Mouse (Mus musculus) adrenal gland, postnatal 14 days (tissue): ENCODE results near the gene Vmp1. TPM values are rescaled to one million over a fixed set of nuclear protein-coding genes. Genes with fewer than 3 reads are reported as not detected.

ENCODE experiments used
- DNase-seq: peaks from one replicate; pipeline ENCODE4 v3.0.0; 2021; ENCODE audit warnings: mixed read lengths
- total RNA-seq: library from RNA; stranded (reverse); gene quantifications from 2 replicates; pipeline ENCODE4 v1.2.3, GENCODE M21; 2021

The Vmp1 gene
- total RNA-seq, 1 experiment from 2014 or later: 119 TPM

DNA sequence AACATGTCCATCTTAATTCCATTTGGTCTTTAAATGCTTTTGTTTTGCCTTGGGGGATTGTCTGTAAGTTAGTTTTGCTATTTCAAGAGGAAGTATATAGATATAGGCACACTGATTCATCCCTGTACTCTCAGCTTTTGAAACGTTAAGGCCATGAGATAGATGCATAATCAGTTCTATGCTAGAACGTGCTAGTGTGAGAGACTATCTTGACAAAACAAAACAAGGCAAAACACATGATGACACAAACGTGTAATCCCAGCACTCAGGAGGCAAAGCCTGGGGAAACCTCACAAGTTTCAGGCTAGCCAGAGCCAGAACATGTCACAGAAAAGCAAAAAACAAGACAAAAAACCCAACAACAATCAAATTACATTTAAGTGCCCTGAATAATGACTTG lies 10.9 kb downstream of the Vmp1 start:
- DNase-seq: no peak

DNA sequence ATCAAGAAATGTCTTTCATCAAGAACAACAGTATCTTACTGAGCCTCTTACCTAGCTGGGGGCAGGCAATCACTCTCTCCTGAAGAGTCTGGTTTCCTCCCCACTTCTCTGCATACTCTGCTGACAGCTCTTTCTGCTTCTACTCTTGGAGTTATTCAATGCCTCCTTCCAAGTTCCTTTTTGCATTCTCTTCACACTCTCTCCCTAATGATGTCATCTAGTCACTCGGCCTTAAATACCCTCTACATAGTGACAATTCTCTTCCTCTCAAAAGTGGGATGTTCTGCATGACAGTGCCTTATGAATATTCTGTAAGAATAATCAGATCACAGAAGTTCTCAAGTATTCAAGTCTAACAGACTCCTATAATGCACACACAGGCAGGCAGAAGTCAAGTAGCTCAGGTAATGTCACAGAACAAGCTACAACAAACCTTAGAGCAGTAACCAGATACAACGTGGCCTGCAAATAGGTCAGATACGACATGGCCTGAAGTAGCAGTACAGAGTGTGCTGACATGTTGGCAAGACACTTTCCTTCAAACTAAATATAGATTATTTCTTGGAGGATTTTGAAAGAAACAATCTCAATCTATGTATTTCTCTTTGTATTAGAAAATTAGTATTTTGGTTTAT lies 12.5 kb downstream of the Vmp1 start:
- no peak for DNase-seq

DNA sequence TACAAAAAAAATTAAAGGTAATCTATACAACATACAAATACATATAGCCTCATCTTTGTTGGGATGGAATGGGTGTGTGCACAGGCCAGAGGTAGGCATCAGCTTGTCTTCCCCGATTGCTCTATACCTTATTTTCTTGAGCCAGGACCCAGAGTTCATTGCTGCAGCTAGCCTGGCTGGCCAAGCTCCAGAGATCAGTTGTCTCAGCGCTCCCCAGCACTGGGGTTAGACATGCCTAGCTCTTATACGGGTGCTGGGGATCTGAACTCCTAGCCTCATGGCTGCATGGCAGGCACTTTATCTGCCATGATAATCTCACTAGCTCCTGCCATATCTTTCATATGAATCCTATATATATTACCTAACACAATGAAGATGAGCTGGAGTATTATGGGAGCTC lies 15.5 kb downstream of the Vmp1 start:
- DNase-seq: no peak

DNA sequence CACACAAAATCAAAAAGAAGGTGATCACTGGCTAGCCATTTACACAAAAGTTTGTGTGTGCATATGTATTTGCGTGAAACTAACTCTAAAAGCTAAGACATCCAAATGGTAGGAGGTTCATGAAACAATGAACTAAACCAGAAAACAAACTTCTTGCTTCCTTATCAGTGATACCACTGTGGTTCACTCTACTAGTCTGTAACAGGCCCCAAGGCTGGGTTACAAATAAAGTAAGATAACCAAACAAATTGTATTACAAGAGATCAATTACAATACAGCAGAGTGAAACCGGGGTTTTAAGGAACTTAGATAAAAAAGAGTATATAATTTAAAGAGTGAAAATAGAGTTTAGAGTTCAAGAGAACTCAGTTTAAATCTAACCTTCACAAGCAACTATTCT lies 16.1 kb downstream of the Vmp1 start:
- DNase-seq: no peak

DNA sequence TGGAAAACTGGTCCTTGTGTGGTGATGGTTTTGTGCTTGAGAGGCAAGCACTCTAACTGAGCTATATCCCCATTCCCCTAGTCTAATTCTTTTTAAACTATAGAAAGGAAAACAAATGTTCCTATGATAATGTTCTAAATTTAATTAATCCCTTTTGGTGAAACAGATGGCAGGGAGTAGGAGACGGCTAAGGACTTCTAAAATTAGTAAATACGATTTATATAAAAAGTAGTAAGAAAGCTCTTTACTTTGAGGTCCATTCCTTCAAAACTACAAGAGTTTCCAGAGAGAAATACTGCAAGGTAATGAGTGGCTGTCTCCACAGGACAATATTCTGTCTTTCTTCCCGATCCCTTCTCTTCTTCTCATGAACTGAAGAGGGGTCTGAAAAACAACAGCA lies 19.2 kb downstream of the Vmp1 start:
- DNase-seq: no peak

DNA sequence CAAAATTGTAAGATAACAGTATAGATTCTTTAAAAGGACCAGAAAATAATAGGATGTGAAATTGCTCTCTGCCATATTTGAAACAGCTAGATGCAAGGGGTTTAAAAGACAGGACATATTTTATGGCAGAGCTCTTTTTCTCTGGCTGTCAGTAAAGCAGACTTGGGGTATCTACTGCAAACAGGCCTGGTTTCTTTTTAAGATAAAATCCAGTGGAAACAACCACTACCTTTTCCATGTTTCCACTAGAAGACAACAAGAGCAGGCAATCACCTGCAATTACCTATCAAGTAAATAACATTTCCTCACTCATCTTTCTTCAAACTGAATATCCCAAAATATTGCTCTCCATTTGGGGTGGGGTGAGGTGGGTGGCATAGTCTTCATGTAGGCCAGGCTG lies 19.7 kb downstream of the Vmp1 start:
- no peak for DNase-seq

DNA sequence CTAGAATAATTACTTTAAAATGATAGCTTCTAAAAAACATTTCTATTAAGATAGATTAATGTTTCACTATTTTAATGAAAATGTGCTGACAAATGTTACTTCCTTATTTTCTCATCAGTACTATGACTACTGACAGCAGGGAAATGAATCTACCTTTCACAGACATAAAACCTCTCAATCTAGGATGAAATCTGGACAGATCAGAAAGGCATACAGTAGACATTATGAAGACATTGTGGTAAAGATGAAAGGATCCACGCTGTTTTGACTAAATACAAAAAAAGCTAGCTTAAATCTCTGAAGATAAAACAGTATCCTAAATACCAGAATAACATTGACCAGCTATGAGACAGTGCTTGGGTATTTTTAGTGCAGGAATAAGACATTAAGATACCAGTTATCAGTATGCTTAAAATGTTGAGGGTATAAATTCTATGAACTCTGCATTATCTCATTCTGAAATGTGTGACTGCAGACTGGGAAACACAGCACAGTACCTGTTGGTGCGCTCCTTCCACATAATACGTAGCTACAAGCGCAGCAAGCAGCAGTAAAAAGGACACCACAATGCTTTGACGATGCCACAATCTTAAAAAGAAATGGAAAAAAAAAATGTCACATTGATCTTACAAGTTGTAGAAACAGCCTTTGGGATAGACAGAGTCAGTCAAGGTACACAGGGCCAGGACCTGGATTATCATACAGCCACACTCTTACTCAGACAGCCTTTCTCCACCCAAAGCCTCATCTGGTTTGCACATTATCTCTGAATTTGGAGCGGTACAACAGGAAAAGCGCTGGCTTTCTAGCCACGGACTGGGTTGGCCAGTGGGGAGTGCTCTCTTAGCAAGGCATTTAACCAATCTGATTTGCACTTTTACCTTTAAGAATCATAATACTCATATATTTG lies 20.4 kb downstream of the Vmp1 start:
- DNase-seq: no peak

DNA sequence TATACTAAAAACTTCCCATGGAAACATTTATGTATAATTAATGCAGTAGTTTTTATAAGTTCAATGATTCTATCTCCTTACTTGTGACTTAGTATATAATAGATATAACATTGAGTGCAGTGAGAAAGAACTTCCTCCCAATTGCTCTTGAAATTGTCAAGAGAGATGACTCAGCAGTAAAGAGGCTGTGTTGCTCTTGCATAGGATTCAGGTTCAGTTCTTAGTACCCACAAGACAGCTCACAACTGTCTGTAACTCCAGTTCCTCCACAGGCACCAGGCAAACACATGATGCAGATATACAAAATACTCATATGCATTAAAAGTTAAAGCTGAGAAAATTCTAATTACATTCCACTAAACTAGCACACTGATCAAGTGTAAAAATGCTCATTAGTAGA lies 25.8 kb downstream of the Vmp1 start:
- DNase-seq: no peak

DNA sequence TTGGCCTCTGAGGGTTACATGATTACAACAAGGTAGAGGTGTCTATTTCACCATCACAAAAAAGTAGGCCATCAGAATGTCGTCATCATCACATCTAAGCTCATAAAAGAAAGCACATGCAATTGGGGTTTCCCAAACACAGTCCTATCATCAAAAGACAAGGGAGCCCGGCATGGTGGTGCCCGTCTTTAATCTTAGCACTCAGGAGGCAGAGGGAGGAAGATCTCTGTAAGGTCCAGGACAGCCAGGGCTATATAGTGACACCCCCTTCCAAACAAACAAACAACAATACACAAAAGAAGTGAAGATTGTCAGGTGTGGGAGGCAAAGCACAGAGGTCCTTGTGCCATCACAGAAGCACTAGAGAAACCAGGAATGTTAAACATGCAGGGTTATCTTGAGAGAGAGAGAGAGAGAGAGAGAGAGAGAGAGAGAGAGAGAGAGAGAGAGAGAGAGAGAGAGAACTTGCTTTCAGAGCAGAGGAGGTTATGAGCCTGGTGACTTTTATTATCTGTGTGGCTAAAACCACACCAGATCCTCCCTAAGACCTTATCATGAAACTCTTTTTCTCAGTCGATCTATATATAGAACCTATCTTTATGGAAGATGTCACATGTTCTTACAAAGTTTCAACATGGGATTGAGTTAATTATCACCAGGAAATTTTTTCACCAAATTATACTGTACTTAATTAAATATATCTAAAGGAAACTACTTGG lies 26.6 kb downstream of the Vmp1 start:
- DNase-seq: no peak

DNA sequence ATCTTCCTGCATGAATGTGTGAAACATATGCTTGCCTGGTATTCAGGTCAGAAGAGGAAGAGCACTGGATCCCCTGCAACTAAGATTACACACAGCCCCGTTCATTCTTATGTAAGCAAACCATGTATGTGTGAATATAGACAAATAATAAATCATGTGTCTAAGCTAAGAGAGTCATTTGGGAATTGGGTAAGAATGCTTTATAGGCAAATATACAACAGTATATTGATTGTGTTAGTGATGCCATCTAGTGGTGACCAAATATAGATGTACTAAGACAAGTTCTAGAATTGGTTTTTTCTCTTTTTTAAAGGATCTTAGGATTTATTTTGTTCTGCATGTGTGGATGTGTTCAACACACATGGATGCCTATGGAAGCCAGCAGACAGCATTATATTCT lies 28.0 kb downstream of the Vmp1 start:
- DNase-seq: no peak

DNA sequence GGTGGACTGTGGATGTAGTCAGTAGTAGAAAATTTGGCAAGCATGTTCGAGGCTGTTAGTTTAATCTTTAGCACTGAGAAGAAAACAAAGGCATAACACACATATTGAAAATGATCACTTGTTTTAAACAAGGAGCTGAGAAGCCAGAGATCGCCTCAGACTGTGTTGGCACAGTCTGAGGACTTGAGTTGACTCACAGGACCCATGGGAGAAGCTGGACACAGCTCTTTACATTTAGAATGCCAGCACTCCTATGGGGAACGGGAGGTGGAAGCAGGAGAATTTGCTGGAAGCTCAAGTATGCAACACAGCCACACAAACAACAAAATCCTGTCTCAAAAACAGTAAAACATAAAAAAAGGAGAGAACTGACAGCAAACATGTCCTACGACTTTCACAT lies 29.5 kb downstream of the Vmp1 start:
- no peak for DNase-seq

DNA sequence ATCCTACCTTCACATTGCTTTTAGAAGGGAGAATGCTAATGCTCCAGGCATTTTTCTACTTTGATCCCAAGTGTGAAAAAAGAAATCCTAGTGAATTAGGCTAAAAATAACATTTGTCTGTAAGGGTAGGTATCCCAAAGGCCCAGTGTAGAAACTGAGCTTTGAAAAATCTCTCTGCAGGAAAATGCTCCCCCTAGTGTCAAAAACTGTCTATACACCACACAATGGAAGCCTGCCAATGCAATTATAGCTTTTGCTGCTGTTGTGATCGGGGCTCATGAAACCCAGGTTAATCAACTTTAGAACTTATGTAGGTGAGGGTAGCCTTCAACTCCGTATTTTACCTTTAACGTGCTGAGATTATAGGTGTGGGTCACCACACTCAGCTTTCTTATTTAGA lies 30.2 kb downstream of the Vmp1 start:
- DNase-seq: peak; percentile 61

DNA sequence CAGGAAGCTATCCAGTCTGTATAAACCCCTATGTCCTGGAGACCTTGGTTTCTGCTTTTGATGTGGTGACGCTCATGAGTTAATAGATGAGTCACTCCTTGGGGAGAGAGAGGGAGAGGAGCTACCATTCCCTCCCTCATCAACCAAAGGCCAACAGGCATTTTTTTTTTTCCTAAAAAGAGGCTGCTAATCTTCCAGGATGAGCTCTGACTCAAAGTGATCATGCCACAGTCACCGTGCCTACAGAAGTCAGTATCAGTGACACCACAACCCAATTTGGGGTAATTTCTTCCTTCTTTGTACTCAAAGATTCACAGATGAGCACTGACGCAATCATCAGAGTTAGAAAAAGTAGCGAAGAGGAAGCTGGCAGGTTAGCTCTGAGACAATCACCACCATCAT lies 31.1 kb downstream of the Vmp1 start:
- DNase-seq: peak; percentile 31

DNA sequence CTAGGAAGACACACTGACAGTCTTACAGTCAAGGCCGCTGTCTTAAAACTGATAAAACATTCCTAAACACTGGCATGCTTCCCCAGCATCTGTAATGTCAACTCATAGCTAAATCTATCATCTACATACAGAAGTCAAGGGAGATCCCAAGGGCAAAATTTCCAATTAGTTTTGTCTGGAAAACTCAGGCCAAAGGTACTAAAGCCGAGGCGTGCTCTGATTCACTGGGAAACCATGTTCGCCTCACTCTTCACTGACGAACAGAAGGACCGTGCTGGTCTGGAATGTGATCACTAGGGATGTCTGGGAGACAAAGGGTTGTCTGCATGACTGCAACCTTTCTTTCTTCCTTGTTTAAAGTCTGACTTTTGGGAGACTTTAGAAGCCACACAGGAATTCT lies 33.0 kb downstream of the Vmp1 start:
- DNase-seq: peak; percentile 33

DNA sequence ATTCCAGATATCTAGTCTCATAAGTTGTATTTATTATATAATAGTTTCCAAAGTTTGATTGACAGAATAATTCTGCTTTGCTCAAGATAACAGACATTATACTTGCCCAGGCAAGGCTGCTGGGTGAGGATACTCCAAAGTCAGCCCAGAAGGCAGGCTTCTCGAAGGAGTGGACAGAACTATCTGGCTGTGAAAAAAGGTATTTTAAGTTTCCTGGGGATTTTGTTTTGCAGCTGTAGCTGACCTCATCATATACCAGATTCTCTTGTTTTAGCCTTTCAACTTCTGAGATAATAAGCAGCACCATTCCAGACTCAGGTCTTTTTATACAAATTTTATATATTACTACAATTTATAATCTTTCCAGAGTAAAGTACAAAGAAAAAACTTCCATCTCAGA lies 34.1 kb downstream of the Vmp1 start:
- DNase-seq: no peak

DNA sequence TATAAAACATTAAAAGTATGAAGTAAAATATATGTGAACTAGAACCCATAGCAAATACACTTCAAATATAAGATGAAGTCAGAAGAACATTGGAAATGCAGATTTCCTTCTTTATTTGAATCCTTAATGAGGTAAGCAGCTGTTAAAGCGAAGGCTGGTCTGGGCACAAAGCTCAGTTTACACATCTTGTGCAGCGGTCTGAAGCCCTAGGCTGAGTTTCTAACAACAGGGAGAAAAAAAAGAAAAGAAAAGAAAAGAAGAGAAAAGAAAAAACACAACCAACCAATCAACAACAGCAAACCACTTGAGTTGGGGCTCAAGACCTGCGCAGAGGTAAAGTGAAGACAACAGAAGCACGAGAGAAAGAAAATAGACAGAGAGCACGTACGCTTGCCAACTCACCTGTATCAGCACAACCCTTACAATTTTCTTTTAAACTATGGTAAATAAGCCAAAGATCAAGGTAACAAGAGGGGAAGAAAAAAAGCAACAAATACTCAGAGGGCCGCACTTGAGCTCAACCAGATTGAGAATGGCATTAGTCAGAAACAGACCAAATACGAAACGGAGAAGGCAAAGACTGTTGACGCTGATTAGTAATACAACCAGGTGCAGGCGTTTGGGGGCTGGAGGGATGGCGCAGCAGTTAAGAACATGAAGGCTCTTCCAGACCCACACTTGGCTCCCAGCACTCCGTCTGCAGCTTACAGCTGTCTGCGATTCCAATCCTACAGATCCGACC lies 35.8 kb downstream of the Vmp1 start:
- no peak for DNase-seq

DNA sequence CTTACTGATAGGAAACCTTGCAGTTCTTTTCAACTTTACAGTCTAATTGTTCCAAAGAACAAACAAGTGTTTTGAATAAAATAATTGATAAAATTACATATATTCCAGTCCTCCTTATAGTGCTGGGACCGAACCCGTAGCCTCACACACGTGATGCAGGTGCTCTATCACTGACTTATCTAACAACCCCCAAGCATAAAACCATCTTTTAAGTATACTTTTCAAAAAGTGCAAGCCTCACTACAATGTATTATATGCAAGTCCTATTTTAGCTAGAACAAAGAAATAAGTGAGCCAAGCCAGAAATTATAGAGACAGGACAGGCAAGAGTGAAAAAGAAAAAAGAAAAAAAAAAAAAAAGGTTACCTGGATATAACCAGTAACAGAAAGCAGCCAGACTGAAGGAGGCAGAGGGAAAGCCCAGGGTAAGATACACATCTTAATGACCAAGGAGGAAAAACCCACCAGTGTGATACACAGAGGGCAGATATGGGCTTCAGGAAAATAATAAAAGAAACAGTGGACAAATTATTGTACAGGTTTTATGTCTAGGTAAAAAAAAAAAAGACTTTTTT lies 36.7 kb downstream of the Vmp1 start:
- DNase-seq: no peak

DNA sequence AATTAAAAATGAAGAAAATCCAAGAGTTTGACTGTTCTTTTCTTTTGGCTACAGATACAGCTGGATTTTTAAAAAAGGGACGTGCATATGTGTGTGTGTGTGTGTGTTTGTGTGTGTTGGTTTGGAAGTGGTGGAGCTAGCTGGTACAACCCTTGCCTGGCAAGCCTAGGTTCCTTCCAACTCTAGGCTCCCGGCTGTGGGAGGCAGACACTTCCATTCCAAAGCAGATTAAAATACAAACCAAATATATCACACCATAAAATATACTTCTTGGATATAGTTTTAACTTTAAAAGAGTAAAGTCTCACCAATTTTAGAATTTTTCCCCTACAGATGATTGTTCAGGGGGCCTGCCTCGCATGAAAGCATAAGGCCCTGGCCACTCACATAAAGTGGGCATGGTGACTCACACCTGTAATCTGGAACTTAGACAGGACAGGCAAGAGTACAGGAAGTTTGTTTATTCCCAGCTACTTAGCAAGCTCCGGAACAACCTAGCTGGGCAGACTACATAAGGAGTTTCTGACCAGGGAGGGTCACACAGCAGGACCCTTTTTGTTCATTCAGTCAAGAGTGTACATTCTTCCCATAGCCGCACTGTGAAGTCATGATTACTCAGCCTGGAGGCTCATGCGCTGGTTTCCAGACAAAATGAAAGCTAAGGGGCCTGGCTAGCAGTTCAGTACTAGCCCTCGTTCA lies 37.4 kb downstream of the Vmp1 start:
- DNase-seq: no peak

DNA sequence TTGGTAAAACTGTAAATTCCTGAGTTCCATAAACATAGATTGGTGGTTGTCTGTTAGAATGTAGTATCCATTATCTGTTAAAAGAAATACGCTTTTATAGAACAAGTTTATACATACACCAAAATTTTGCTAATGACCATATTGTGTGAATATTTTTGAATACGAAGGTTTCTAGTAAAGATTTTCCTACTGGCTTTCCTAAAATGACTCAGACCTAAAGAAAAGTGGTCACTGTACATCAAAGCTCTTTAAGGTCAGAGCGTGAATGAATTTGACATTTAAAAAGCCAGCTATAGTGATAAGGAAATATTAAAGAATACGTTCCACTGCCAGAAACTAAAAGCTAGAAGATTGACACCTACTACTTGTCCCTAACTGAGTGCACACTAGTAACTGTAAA lies 39.1 kb downstream of the Vmp1 start:
- DNase-seq: no peak

DNA sequence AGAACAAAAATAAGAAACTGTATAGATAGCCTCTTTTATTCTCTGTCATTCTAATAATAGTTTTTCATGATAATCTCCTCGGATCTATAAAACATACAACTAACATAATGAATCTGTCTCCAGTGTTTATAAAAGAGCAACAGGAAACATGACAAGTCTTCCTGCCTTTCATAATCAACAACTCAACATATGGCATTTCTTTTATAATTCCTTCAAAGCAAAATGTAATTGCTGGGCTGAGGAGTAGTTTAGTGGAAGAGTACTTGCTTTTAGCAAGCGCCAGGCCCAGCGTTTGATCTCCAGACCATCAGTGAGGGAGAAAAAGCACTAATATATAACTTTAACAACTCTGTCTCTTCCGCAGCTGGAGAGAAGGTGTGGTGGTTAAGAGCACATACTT lies 41.9 kb downstream of the Vmp1 start:
- no peak for DNase-seq

DNA sequence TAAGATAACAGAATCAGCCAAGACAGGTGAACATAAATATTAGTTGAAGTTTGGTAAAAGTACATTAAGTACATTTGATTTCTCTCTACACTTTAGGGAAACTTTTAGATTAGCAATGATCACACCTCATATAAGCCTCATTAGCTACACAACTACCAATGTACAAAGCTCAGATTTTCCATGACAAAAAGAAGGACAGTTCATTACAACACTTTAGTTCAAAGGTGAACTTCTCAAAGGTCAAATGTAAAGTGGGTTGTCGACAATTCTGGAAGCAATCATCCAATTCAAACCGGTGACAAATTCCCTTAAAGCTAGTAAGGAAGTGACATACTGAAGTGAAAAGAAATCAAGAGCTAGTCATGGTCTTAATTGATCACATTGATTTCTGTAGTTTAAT lies 45.9 kb downstream of the Vmp1 start:
- DNase-seq: no peak

DNA sequence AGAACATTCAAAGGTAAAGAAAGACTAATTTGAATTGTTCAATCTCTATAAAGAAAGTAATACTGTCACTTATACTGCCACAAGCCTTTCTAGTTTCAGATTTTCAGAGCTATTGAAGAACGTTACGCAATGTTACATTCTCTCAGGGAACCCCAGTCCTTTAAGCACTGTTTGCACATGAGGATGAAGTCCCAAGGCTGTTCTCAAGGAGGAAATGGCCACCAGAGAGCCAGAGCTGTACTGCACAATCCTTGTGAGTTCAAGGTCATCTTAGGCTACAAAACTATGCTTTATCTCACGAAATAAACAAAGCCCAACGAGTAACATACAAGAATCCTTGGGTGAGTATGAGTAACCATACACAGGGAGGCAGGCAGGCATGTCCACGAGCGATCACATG lies 49.2 kb downstream of the Vmp1 start:
- DNase-seq: peak; percentile 34
